ENCODE assay signal across 9 mouse cellular contexts in genomic region chr6:45059091-45059490, GRCm38 (mm10). TPM values are rescaled to one million over a fixed set of nuclear protein-coding genes. Genes with fewer than 3 reads are reported as not detected.
A peak's percentile ranks its signal among the peaks of the same experiment; 100 is the strongest.
DNase-seq lines count a peak whose midpoint lies in the region; TF ChIP-seq lines count a peak whose summit lies in the region.
"Had no signal": no experiment of that assay in that cellular context is flagged by ENCODE, and none has a peak within 500 bp of the region (broad histone marks: within the 10 kb centered on the region; RNA-seq: fewer than 3 reads in every experiment).

Gene Cntnap2, plus strand, starts transcription at chr6:45059357.

- intact Hi-C loops in left cerebral cortex, adult 2 months (cut with DNase I): no loop called here

- peak; percentile 24 to 60 for DNase-seq in gastrocnemius, postnatal 4 days (ENCODE audit: low spot score in 2 of 2)
- no peak for DNase-seq in gastrocnemius, adult 8-10 months (ENCODE audit: low spot score in 2 of 2)
- DNase-seq in WW6 (ENCODE audit: low read depth, low spot score): peak; percentile 26
- DNase-seq in cerebellum, postnatal 4 days (ENCODE audit: low spot score in 2 of 2): peak; percentile 43 to 52
- peak; percentile 50 to 63 for DNase-seq in frontal cortex, postnatal 36 days (ENCODE audit: low spot score in 2 of 2)
- peak; percentile 40 to 54 for DNase-seq in left cerebral cortex, adult 2 months (ENCODE audit: extremely low spot score in 1 of 2, low spot score in 2 of 2)
- peak; percentile 78 for DNase-seq in neural tube, embryonic 10.5 days (ENCODE audit: extremely low spot score, low spot score)
- no peak for DNase-seq in spleen, adult 12 weeks (ENCODE audit: low spot score)

- no peak for TF ChIP-seq CTCF in left cerebral cortex, adult 2 months (IDR thresholded peaks at IDR 0.05)

- H3K4me3 ChIP-seq in left cerebral cortex, adult 2 months: peak within 1 kb of the TSS; percentile 60

- peak within 1 kb of the TSS; percentile 96 for H3K27ac ChIP-seq in left cerebral cortex, adult 2 months

RNA-seq across cellular contexts. Expression of gene Cntnap2, which starts in this region (rescaled TPM):
- total RNA-seq in gastrocnemius, postnatal 4 days (2021): 1 to 10 TPM; 6.0 to 7.7 TPM
- 1 to 10 TPM; 4.4 to 9.3 (median 6.0) TPM for total RNA-seq in gastrocnemius, adult 8-10 months (2022)
- 100 to 1,000 TPM; 116 to 119 TPM for total RNA-seq in left cerebral cortex, adult 2 months (2021)
- total RNA-seq: heart, postnatal 36 days had no signal

Comparison
In these comparisons a context has a peak if more than half of its experiments do, and no peak if none do; other contexts are left out.
1. RNA of gene Cntnap2 (total RNA-seq): 116 to 119 TPM in left cerebral cortex, adult 2 months; 6.0 to 7.7 TPM in gastrocnemius, postnatal 4 days and 4.4 to 9.3 TPM in gastrocnemius, adult 8-10 months; every median in the first group is over 10 times any median in the second.
2. DNase-seq: peak in gastrocnemius, postnatal 4 days (2 of 2), WW6 (single experiment), cerebellum, postnatal 4 days (2 of 2), frontal cortex, postnatal 36 days (2 of 2), left cerebral cortex, adult 2 months (2 of 2) and neural tube, embryonic 10.5 days (single experiment); none in gastrocnemius, adult 8-10 months (0 of 2) and spleen, adult 12 weeks (single experiment).